Mouse (Mus musculus) urinary bladder, postnatal 10 days (tissue): ENCODE measurements around the gene Slc4a10.

Source experiments
- DNase-seq: peaks from one replicate; pipeline ENCODE4 v3.0.0; 2022; ENCODE audit warnings: low spot score

The Slc4a10 gene

GRCm38 (mm10) chr2:62278779-62279178, 232.5 kb downstream of the Slc4a10 start:
- no peak for DNase-seq

DNA sequence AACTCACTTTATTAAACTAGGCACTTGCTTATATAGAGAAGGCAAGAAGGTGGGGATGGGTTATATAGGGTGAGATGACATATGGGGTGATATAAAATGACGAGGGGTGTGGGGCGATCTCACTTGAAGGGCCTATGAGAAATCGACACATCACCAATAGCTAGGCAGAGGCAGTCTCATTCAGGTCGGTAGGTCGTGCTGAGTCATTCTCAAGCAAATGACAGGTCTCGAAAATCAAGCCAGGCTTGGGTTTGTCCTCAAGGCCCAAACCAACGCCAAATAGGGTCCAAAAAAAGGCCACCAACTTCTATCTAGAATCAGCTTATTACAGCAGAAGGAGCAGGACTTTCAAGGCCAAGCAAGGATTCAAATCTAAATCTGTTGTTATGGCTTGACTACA, 233.5 kb downstream of the Slc4a10 start:
- DNase-seq = no peak

- no peak for DNase-seq
Observed at GRCm38 (mm10) chr2:62285026-62285425, 238.8 kb downstream of the Slc4a10 start.

- no peak for DNase-seq
Observed at GRCm38 (mm10) chr2:62285847-62286246, 239.6 kb downstream of the Slc4a10 start.

DNA sequence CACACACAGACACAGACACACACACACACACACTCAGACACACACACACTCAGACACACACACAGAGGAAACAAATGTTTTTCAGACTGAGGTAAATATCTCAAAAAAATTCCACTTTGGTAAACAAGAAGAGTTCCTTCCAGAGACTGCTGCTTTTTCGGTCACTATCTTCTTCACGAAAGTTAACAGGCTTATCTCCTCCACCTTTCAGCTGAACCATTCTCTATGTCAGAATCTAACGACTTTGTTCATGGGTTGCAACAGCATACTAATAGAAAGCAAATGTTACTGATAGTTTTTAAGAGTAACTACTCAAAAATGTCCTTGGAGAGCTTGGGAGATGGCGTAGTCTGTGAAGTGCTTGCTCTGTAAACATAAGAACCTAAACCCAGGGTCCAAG, 241.3 kb downstream of the Slc4a10 start:
- no peak for DNase-seq

DNA sequence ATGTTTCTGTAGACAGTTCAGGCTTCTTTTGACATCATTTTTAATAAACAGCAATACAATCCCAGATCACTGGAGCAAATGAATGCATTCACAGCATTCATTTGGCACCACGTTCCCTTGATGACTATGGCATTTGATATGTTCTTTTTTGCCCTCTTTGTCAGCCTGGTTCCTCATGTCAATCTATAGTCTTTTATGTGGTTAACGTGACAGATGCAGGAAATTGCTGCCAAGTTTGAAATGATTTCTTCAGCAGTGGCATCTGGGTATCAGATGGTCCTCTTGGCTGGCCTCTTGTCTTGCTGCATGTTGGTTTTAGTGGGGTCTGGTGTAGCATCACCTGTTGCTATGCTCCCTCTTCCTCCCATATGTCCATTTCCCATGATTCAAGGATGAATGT, 247.6 kb downstream of the Slc4a10 start:
- no peak for DNase-seq

DNA sequence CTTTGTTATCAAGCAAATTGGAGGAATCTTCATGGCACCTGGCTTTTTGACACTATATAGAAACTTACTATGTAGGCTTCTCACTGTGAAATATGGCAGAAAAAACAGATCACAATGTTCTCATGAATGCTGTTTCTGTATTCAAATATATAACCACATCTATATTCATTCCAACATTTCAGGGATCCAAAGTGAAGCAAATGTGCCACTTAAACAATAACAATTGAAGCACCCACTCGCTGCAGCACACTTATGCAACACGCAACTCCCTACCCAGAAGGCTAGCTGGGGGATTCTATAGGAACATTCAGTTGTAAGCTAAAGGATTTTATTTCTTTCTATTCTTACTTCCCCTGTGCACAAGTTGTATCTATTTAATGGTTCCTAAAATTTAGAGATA, 255.5 kb downstream of the Slc4a10 start:
- DNase-seq = no peak

DNA sequence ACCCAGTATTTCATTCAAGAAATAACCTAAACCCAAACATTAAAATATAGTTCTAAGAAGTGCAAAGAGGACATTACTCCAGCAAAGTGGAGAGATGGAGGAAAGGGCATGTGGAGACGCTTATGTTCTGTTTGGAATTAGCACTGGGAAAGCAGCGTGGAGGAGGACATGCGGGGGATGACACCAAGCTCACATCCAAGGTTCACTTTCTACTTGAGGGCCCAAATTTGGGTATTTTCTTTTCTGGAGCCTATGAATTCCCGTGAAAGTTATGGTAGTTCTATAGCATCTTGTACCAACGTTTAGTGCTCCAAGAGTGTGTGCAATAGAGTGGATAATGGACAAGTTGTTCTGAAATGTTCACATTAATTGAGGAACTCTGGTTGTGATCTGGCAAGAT, 260.7 kb downstream of the Slc4a10 start:
- DNase-seq = no peak

- DNase-seq = no peak
Observed at GRCm38 (mm10) chr2:62307477-62307876, 261.2 kb downstream of the Slc4a10 start.

GRCm38 (mm10) chr2:62316930-62317329, 270.7 kb downstream of the Slc4a10 start:
- DNase-seq = no peak

GRCm38 (mm10) chr2:62319489-62319888, 273.2 kb downstream of the Slc4a10 start:
- DNase-seq = no peak

GRCm38 (mm10) chr2:62323078-62323637, 276.9 kb downstream of the Slc4a10 start:
- DNase-seq = no peak

GRCm38 (mm10) chr2:62325388-62325787, 279.1 kb downstream of the Slc4a10 start:
- DNase-seq = no peak

DNA sequence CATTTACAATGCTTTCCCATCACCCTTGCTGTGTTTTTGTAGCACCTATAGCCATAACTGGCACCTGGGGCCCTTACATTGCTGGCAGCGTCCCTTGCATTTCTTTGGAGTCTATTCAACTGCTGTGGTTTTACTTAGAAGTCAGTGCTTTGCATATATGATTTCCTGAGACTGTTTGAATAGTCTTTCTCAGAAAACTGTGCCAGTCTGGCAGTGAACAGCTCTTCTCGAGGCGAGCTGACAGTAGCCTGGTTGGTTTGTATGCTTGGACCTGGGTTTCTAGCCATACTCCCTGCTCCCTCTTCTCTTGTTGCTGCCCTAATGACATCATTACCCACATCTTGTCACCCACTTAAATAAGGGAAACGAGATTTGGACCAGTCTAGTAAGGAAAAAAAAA, 285.7 kb downstream of the Slc4a10 start:
- no peak for DNase-seq

GRCm38 (mm10) chr2:62332465-62332864, 286.2 kb downstream of the Slc4a10 start:
- DNase-seq = no peak

GRCm38 (mm10) chr2:62334397-62335243, 288.4 kb downstream of the Slc4a10 start:
- no peak for DNase-seq

GRCm38 (mm10) chr2:62337086-62337485, 290.8 kb downstream of the Slc4a10 start:
- DNase-seq = no peak

DNA sequence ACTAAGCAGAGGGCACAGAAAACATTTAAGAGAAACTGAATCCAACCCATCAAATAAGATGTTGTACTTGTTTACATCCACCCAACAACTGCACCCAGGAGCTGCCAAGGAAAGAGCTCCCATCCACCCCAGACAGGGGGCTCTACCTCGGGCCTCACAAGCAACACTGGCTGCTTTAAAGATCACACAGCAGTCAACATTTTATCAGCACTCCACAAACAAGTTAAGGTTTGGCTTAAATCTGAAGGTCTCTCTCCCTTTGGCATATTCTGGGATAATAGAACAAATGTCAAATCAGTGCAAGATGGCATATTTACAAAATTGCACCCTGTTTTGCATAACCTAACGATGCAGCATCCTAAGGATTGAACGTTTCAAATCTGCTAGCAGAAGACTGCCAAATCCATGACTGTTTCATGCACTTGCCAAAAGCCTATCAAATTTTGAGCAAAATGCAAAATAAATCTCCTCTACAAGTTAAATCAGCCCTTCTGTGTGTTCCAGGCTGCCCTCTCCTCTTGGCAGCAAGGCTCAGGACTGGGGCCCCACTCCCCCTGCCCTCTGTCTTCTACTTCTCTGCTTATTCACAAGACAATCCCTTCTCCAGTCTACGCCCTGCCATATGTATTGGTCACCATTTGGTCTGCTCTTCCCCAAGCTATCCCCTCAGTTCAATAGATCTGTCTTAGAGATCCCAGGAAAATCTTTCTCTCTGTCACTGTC, 293.1 kb downstream of the Slc4a10 start:
- no peak for DNase-seq

DNA sequence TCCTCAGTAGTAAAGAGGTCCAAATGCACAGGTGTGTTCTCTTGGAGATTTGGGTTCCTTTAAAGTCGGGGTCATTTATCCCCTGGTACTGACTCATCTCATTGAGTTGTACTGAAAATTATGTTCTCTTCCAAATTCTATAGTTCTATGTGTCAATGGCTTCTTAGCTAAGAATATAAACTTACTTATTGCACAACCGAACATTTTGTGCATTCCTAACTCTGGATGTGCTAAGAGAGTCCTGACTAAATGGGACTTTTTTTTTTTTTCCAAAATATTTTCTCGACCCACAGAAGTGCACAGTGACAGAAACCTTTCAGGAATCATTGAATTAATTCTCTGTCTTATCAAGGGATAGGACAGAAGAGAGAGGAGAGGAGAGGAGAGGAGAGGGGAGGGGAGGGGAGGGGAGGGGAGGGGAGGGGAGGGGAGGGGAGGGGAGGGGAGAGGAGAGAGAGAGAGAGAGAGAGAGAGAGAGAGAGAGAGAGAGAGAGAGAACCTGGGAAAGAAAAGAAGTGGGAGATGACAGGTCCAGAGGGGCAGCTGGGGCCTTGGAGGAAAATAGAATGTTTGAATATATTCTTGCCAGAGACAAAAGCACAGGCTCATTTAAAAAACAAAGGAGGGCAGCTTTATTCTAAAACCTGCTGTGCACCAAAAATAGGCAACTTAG, 294.9 kb downstream of the Slc4a10 start:
- no peak for DNase-seq

DNA sequence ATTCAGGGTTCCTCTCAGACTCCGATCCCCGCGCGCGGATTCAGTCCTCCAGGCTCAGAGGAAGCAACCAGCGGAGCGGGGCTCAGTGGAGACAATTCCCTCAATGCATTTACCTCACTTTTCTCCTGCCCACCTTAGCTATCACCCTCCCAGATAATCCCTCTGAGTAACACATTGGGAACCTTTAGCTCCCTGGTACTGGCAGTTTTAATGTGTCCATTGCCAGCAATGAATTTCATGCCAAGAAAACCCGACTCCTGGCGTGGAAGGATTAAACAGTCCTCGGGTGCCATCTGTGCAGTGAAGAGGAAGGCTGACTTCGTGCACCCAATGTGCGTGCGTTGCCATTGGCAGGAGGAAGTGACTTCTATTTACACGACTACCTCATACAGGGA, 295.5 kb downstream of the Slc4a10 start:
- DNase-seq = no peak

GRCm38 (mm10) chr2:62344367-62344766, 298.1 kb downstream of the Slc4a10 start:
- no peak for DNase-seq

DNA sequence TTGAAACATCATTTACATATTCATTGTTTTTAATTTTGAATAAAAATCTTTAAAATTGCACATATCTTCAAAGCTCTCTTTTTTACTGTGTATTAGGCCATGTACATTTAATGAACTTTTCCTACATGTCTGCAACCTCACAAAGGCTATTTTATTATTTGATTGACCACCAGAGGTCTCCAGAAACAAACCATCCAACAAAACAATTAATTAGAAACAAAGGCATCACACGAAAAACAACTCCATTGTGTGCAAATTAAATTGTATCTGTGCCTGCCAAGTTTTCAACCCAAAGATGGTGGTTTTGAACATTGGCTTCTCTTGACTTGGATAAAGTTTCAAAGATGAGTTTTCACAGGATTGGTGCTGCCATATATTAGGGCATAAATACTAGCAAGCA, 300.5 kb downstream of the Slc4a10 start:
- DNase-seq = no peak

GRCm38 (mm10) chr2:62347762-62348161, 301.5 kb downstream of the Slc4a10 start:
- no peak for DNase-seq
